Mouse (Mus musculus) layer of hippocampus, postnatal 10 days (tissue): ENCODE data around the gene Pspn. TPM values are rescaled to one million over a fixed set of nuclear protein-coding genes. Genes with fewer than 3 reads are reported as not detected.

ENCODE experiments used
- DNase-seq, 2 experiments: peaks; one replicate each; pipeline ENCODE4 v3.0.0; 2021; ENCODE audit warnings: low spot score in 2 of 2
- long read RNA-seq: library from polyadenylated mRNA; stranded (forward); transcript quantifications from one replicate; pipeline ENCODE4 v2.0.0, GENCODE M21; 2023
- total RNA-seq, 2 experiments: library from RNA; stranded (reverse); gene quantifications; 2 replicates each; pipeline ENCODE4 v1.2.3; 2021

Pspn gene
- total RNA-seq = not detected
- long read RNA-seq = 0 reads

GRCm38 (mm10) chr17:56999968-57000609 is at the start of gene Pspn:
Gene Pspn, minus strand, starts transcription at chr17:57000018.
- DNase-seq = no peak

- DNase-seq = no peak
Observed at GRCm38 (mm10) chr17:57048816-57049215, 49.0 kb upstream of the Pspn start.

- DNase-seq = no peak
Observed at GRCm38 (mm10) chr17:57047406-57047805, 47.6 kb upstream of the Pspn start.

- DNase-seq = no peak
Observed at GRCm38 (mm10) chr17:57041554-57041953, 41.7 kb upstream of the Pspn start, which contains the start of gene Slc25a41. Gene Slc25a41, minus strand, starts transcription at chr17:57041654.

- no peak for DNase-seq
Observed at GRCm38 (mm10) chr17:57038978-57039377, 39.2 kb upstream of the Pspn start.

GRCm38 (mm10) chr17:57032854-57033253 is 33.0 kb upstream of the Pspn start:
- no peak for DNase-seq

- peak; percentile 98 for DNase-seq
Observed at GRCm38 (mm10) chr17:57031661-57032420, 32.0 kb upstream of the Pspn start.

GRCm38 (mm10) chr17:57030931-57031660 is 31.3 kb upstream of the Pspn start, which contains the start of gene Khsrp:
Gene Khsrp, minus strand, starts transcription at chr17:57031522.
- DNase-seq = peak; percentile 44 to 72

GRCm38 (mm10) chr17:57029691-57030090 is 29.9 kb upstream of the Pspn start:
- DNase-seq = no peak

GRCm38 (mm10) chr17:57027471-57027870 is 27.7 kb upstream of the Pspn start:
- DNase-seq = no peak

GRCm38 (mm10) chr17:57020960-57021359 is 21.1 kb upstream of the Pspn start:
- DNase-seq = no peak

GRCm38 (mm10) chr17:57019693-57020092 is 19.9 kb upstream of the Pspn start:
- no peak for DNase-seq

- DNase-seq = no peak
Observed at GRCm38 (mm10) chr17:57012245-57012795, 12.5 kb upstream of the Pspn start.

- DNase-seq = peak; percentile 92
Observed at GRCm38 (mm10) chr17:57011236-57012141, 11.7 kb upstream of the Pspn start, which contains the start of the genes Gtf2f1 and Gm17949. Gene Gtf2f1, minus strand, starts transcription at chr17:57011288. Gene Gm17949, plus strand, starts transcription at chr17:57011469.

GRCm38 (mm10) chr17:57010911-57011235 is 11.1 kb upstream of the Pspn start:
- DNase-seq = no peak

- no peak for DNase-seq
Observed at GRCm38 (mm10) chr17:57007137-57007905, 7.5 kb upstream of the Pspn start.

- no peak for DNase-seq
Observed at GRCm38 (mm10) chr17:57003994-57004393, 4.2 kb upstream of the Pspn start.

- DNase-seq = no peak
Observed at GRCm38 (mm10) chr17:57001228-57001627, 1.4 kb upstream of the Pspn start.

GRCm38 (mm10) chr17:56999414-56999813 is 404 bp downstream of the Pspn start:
- DNase-seq = no peak
